Mouse (Mus musculus): ENCODE results near the gene Metrn. TPM values are rescaled to one million over a fixed set of nuclear protein-coding genes. Genes with fewer than 3 reads are reported as not detected.

The Metrn gene
- polyA plus RNA-seq, 1 experiment from 2014 or later: 37.0 TPM

GRCm38 (mm10) chr17:25762591-25762990 lies 34.3 kb downstream of the Metrn start:
- H3K9ac ChIP-seq (ENCODE audit: low read depth, low read length): no peak overlapping the region
- H3K27ac ChIP-seq (ENCODE audit: low read length): no peak overlapping the region
- no peak for ATAC-seq
- no peaks in the 10 kb centered on the region for H3K27me3 ChIP-seq (replicated peaks; ENCODE audit: control insufficient read depth, insufficient read depth, low read length)
- no peaks in the 10 kb centered on the region for H3K36me3 ChIP-seq (ENCODE audit: control insufficient read depth, insufficient read depth, low read length)
- H3K9me3 ChIP-seq (ENCODE audit: control insufficient read depth, low read length): no peaks in the 10 kb centered on the region
- H3K4me1 ChIP-seq (ENCODE audit: control insufficient read depth, insufficient read depth, low read length): no peaks in the 10 kb centered on the region
- WGBS: 39% methylated on average over 3 of the region's 3 CpGs
- no peak overlapping the region for H3K4me3 ChIP-seq (ENCODE audit: low read length)
- H3K4me2 ChIP-seq (ENCODE audit: low read depth, low read length): no peak overlapping the region

DNA sequence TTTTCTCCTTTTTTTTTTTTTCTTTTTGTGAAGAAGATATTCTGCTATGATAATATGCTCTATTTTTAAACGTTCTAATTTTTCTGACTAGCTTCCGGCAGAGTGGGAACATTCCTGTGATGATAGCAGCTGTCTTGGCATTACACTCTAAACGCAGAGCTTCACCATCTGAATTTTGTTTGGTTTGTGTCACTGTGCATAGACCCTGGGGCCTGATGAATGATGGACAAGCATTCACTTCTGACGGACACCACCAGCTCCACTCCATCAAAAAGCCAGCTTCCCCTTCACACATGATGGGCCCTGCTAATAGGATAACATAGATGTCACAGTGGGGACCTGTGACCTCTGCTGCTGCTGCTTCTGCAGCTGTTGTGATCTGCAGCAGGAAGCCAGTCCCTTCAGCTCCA lies 35.4 kb downstream of the Metrn start:
- no peaks in the 10 kb centered on the region for H3K27me3 ChIP-seq (replicated peaks; ENCODE audit: control insufficient read depth, insufficient read depth, low read length)
- H3K36me3 ChIP-seq (ENCODE audit: control insufficient read depth, insufficient read depth, low read length): no peaks in the 10 kb centered on the region
- no peaks in the 10 kb centered on the region for H3K9me3 ChIP-seq (ENCODE audit: control insufficient read depth, low read length)
- H3K27ac ChIP-seq (ENCODE audit: low read length): no peak overlapping the region
- no peak overlapping the region for H3K4me3 ChIP-seq (ENCODE audit: low read length)
- whole genome bisulfite sequencing: 34% methylated on average over 4 of the region's 4 CpGs
- H3K4me2 ChIP-seq (ENCODE audit: low read depth, low read length): no peak overlapping the region
- no peak overlapping the region for H3K9ac ChIP-seq (ENCODE audit: low read depth, low read length)
- no peak for ATAC-seq
- no peaks in the 10 kb centered on the region for H3K4me1 ChIP-seq (ENCODE audit: control insufficient read depth, insufficient read depth, low read length)

GRCm38 (mm10) chr17:25760148-25760547 lies 36.8 kb downstream of the Metrn start:
- Histone ChIP-seq H3K4me2 (ENCODE audit: low read depth, low read length) (no peak overlapping the region), H3K36me3 (ENCODE audit: control insufficient read depth, insufficient read depth, low read length) (no peaks in the 10 kb centered on the region), H3K9ac (ENCODE audit: low read depth, low read length) (no peak overlapping the region), H3K27ac (ENCODE audit: low read length) (no peak overlapping the region), H3K4me3 (ENCODE audit: low read length) (no peak overlapping the region), H3K27me3 (replicated peaks; ENCODE audit: control insufficient read depth, insufficient read depth, low read length) (no peaks in the 10 kb centered on the region), H3K4me1 (ENCODE audit: control insufficient read depth, insufficient read depth, low read length) (0 out of 2 replicates have a peak, but pooled peaks cover 4% of the 10 kb centered on the region), H3K9me3 (ENCODE audit: control insufficient read depth, low read length) (no peaks in the 10 kb centered on the region)
- WGBS: 73% methylated on average over 8 of the region's 8 CpGs
- no peak for ATAC-seq

- H3K4me1 ChIP-seq (ENCODE audit: control insufficient read depth, insufficient read depth, low read length): 0 out of 2 replicates have a peak, but pooled peaks cover 4% of the 10 kb centered on the region
- no peak overlapping the region for H3K9ac ChIP-seq (ENCODE audit: low read depth, low read length)
- ATAC-seq: no peak
- no peak overlapping the region for H3K4me3 ChIP-seq (ENCODE audit: low read length)
- no peaks in the 10 kb centered on the region for H3K9me3 ChIP-seq (ENCODE audit: control insufficient read depth, low read length)
- WGBS: 63% methylated on average over 3 of the region's 3 CpGs
- no peaks in the 10 kb centered on the region for H3K36me3 ChIP-seq (ENCODE audit: control insufficient read depth, insufficient read depth, low read length)
- no peaks in the 10 kb centered on the region for H3K27me3 ChIP-seq (replicated peaks; ENCODE audit: control insufficient read depth, insufficient read depth, low read length)
- no peak overlapping the region for H3K4me2 ChIP-seq (ENCODE audit: low read depth, low read length)
- H3K27ac ChIP-seq (ENCODE audit: low read length): no peak overlapping the region
These were observed 39.2 kb downstream of the Metrn start for GRCm38 (mm10) chr17:25757691-25758090.

DNA sequence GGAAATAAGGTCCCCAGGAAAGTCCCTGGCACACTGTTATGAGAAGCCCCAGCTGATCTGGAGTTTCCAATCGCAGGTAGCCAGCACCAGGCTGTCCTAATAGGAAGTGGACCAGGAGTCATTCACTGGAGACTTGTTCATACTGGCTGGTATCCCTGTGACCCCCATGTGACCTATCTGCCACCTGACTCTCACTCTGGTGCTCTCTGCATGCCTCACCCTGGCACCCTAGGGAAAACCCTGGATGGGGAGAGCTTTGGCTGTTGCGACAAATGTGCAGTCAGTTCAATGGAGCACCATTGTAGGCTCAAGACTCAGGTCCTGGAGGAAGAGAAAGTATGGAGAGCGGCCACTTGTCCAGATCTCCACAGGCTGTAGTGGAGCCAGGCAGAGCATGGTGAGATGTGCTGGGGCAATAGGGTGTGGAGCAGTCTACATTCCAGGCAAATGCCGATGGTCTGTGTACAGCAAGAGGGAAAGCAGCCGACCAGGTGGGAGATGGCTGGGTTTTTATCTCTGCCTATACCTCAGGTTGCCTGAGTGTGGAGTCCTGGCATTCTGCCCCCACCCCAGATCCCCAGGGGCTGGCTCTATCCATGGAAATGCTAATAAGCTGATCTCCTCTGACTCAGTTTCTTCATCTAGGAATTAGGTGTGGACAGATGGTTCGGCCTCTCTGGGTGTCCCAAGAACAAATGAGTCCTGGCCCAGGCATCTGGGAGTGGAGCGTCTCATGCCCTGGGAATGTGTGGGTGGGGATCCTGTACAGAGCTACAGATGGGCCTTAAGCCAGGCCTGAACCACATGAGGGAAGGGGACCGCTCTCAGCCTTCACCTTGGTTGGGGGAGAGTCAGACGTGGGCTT lies 40.3 kb downstream of the Metrn start:
- Histone ChIP-seq H3K9me3 (ENCODE audit: control insufficient read depth, low read length) (no peaks in the 10 kb centered on the region), H3K9ac (ENCODE audit: low read depth, low read length) (no peak overlapping the region), H3K27ac (ENCODE audit: low read length) (no peak overlapping the region), H3K36me3 (ENCODE audit: control insufficient read depth, insufficient read depth, low read length) (no peaks in the 10 kb centered on the region), H3K4me3 (ENCODE audit: low read length) (no peak overlapping the region), H3K4me1 (ENCODE audit: control insufficient read depth, insufficient read depth, low read length) (0 out of 2 replicates have a peak, but pooled peaks cover 4% of the 10 kb centered on the region), H3K27me3 (replicated peaks; ENCODE audit: control insufficient read depth, insufficient read depth, low read length) (no peaks in the 10 kb centered on the region), H3K4me2 (ENCODE audit: low read depth, low read length) (no peak overlapping the region)
- 67% methylated on average over 9 of the region's 9 CpGs for WGBS
- peak; percentile 63; the same call in 1 of the 2 replicates for ATAC-seq

DNA sequence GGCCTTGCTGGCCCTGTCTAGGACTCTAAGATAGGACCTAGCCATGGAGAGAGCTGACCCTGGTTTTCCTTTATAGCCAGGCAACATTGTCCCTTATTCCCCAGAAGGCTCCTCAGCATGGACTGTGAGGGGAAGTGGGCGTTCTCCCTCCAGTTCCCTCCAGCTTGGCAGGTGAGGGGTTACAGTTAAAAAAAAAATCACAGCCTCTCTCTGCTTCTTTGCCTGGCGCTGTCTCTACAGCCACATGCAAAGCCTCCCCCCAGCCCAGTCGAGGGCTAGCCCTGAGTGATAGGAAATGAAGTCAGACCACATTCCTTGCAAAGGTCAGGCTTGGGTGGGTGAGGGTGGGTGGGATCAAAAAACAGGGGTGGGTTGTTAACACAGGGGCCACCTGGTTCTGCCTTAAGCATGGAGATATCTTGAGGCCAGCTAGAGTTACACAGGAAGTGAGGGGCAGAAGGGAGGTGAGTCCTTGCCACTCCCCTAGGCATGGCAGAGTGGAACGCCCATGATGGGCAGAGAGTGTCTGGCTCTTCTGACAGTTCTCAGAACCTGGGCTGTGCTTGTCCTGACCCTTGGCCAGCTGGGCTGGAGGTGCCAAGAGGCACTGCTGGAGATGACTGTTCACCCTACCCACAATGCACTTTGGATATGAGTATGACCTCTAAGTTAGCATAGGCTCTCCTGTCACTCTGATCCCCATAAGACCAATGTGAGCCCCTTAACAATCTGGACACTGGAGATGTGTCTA lies 41.1 kb downstream of the Metrn start:
- Histone ChIP-seq H3K4me3 (ENCODE audit: low read length) (no peak overlapping the region), H3K27ac (ENCODE audit: low read length) (no peak overlapping the region), H3K4me1 (ENCODE audit: control insufficient read depth, insufficient read depth, low read length) (peaks cover 6% of the 10 kb centered on the region; the same call in 1 of the 2 replicates), H3K9ac (ENCODE audit: low read depth, low read length) (no peak overlapping the region), H3K4me2 (ENCODE audit: low read depth, low read length) (no peak overlapping the region), H3K27me3 (replicated peaks; ENCODE audit: control insufficient read depth, insufficient read depth, low read length) (no peaks in the 10 kb centered on the region), H3K9me3 (ENCODE audit: control insufficient read depth, low read length) (no peaks in the 10 kb centered on the region), H3K36me3 (ENCODE audit: control insufficient read depth, insufficient read depth, low read length) (no peaks in the 10 kb centered on the region)
- WGBS: 29% methylated on average over 4 of the region's 4 CpGs
- peak; percentile 70 for ATAC-seq

GRCm38 (mm10) chr17:25755086-25755485 lies 41.9 kb downstream of the Metrn start:
- Histone ChIP-seq H3K4me1 (ENCODE audit: control insufficient read depth, insufficient read depth, low read length) (peaks cover 6% of the 10 kb centered on the region; the same call in 1 of the 2 replicates), H3K9me3 (ENCODE audit: control insufficient read depth, low read length) (no peaks in the 10 kb centered on the region), H3K4me3 (ENCODE audit: low read length) (no peak overlapping the region), H3K4me2 (ENCODE audit: low read depth, low read length) (no peak overlapping the region), H3K27ac (ENCODE audit: low read length) (no peak overlapping the region), H3K9ac (ENCODE audit: low read depth, low read length) (no peak overlapping the region), H3K27me3 (replicated peaks; ENCODE audit: control insufficient read depth, insufficient read depth, low read length) (no peaks in the 10 kb centered on the region), H3K36me3 (ENCODE audit: control insufficient read depth, insufficient read depth, low read length) (no peaks in the 10 kb centered on the region)
- ATAC-seq: no peak
- WGBS: 82% methylated on average over 4 of the region's 4 CpGs

- no peaks in the 10 kb centered on the region for H3K27me3 ChIP-seq (replicated peaks; ENCODE audit: control insufficient read depth, insufficient read depth, low read length)
- no peaks in the 10 kb centered on the region for H3K9me3 ChIP-seq (ENCODE audit: control insufficient read depth, low read length)
- H3K27ac ChIP-seq (ENCODE audit: low read length): no peak within 1 kb of the TSS
- H3K4me1 ChIP-seq (ENCODE audit: control insufficient read depth, insufficient read depth, low read length): peaks cover 6% of the 10 kb centered on the region; the same call in 1 of the 2 replicates
- H3K36me3 ChIP-seq (ENCODE audit: control insufficient read depth, insufficient read depth, low read length): no peaks in the 10 kb centered on the region
- no peak within 1 kb of the TSS for H3K4me2 ChIP-seq (ENCODE audit: low read depth, low read length)
- no peak within 1 kb of the TSS for H3K4me3 ChIP-seq (ENCODE audit: low read length)
- ATAC-seq: no peak; the same call in 1 of the 2 replicates
- WGBS: 76% methylated on average over 9 of the region's 9 CpGs
- no peak within 1 kb of the TSS for H3K9ac ChIP-seq (ENCODE audit: low read depth, low read length)
These were observed 42.7 kb downstream of the Metrn start, which contains the start of gene Msln for GRCm38 (mm10) chr17:25754241-25754640. Gene Msln, minus strand, starts transcription at chr17:25754378.

DNA sequence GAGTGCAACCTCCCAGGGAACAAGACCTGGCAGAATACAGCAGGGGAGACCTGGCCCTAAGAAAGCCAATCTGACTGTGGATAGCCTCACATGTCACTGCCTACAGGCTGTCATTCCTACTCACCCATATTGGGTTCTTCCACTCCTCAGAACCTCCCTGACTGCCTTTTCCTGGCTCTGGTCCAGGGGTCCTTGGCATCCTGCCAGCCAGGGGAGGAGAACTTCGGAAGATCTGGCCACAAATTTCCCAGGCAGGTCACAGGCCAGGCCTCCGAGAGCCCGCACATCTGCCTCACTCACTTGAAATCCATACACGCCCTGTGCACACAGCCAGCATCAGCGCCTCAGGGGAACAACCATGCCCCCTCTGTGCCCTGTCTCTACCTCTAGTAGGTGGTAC lies 45.5 kb downstream of the Metrn start:
- H3K9ac ChIP-seq (ENCODE audit: low read depth, low read length): no peak overlapping the region; the same call in 1 of the 2 replicates
- no peak for ATAC-seq

More for the DNA sequence above, 45.5 kb downstream of the Metrn start:
- Histone ChIP-seq H3K36me3 (ENCODE audit: control insufficient read depth, insufficient read depth, low read length) (no peaks in the 10 kb centered on the region), H3K4me3 (ENCODE audit: low read length) (no peak overlapping the region), H3K27me3 (replicated peaks; ENCODE audit: control insufficient read depth, insufficient read depth, low read length) (no peaks in the 10 kb centered on the region), H3K27ac (ENCODE audit: low read length) (no peak overlapping the region), H3K9me3 (ENCODE audit: control insufficient read depth, low read length) (no peaks in the 10 kb centered on the region), H3K4me2 (ENCODE audit: low read depth, low read length) (no peak overlapping the region), H3K4me1 (ENCODE audit: control insufficient read depth, insufficient read depth, low read length) (peaks cover 6% of the 10 kb centered on the region; the same call in 1 of the 2 replicates)
- 32% methylated on average over 5 of the region's 5 CpGs for WGBS
